Mouse (Mus musculus) spleen, adult 2 months (tissue): ENCODE measurements around the gene Gm21750.

Experiments
- CTCF ChIP-seq: fragments of 200-500 bp; IDR thresholded peaks from 2 replicates; pipeline ENCODE4 v1.5.1; 2011; ENCODE audit warnings: mild to moderate bottlenecking, inconsistent platforms; ENCODE audit not compliant: insufficient read depth, insufficient read length, insufficient replicate concordance; ENCODE audit errors: extremely low read depth
- POLR2A ChIP-seq: fragments of 200-500 bp; IDR thresholded peaks from 2 replicates; pipeline ENCODE4 v1.6.1; 2011; ENCODE audit warnings: low read depth, low read length, inconsistent platforms

DNA sequence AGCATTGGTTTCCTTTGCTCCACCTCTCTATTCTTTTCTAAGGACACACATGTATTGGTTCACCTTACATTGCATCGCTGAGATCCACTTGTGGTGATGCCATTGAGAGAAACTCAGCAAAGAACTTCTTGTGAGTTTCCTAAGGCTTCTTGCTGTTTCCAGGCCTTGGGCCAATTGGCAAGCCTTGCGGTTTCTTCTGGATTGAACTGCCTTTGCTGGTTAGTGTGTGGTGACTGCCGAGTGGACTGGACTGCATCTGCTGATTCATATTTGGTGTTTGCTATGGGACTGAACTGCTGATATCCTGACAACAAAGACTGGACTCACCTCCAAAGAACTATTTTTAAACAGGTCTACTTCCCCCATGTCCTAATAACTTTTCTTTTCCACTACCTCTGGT is 26.7 kb upstream of the Gm21750 start:
- TF ChIP-seq POLR2A (no peak), CTCF (no peak)
